8 mouse cellular contexts compared by ENCODE assay signal in the genomic region with DNA sequence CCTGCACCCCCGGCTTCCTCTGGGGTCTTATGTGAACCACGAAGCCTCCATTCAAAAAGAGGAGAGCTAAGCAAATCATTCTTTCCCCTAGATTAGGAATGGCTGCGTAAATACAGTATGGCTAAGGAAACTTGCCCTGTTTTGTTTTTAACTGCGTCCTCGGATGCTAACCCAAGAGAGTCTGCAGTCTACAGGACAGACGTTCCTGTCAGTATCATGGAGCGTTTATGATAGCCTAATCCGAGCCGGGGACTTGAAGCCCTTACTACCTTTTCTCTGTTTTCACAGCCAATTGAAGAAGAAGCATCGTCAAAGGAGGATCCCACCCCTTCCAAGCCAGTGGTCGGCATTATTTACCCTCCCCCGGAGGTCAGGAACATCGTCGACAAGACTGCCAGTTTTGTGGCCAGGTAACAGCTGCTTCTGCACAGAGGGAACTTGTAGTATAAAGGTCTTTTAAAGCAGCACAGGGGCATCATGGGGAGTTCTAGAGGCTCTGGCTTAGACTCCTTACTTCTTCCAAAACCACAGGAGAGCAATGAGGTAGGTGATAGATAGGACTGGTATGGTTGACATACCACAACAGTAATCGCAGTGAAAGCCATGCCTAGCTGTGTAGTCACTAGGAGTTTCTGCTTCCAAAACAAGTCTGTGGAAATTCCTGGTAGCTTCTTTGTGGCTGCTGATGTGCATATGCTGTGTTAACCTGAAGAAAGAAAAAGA. TPM values are rescaled to one million over a fixed set of nuclear protein-coding genes. Genes with fewer than 3 reads are reported as not detected.
A peak's percentile ranks its signal among the peaks of the same experiment; 100 is the strongest.
DNase-seq lines count a peak whose midpoint lies in the region; ATAC-seq and TF ChIP-seq lines count a peak whose summit lies in the region.

No protein-coding gene starts in this region.

- H3K9me3 ChIP-seq in liver, embryonic 12.5 days (replicated peaks) = no peaks in the 10 kb centered on the region

- no peak for TF ChIP-seq CTCF in gastrocnemius, adult 2 months (IDR thresholded peaks at IDR 0.05)

- ATAC-seq in erythroblast, adult 5-6 weeks (replicated peaks; ENCODE audit: low FRiP score, poor library complexity, severe bottlenecking) = 0 out of 2 replicates have a peak, but pooled peaks have one; percentile 7
- ATAC-seq in liver, embryonic 12.5 days = no peak
- ATAC-seq in frontal cortex, adult (ENCODE audit: low TSS enrichment) = no peak

- H3K27me3 ChIP-seq in liver, embryonic 12.5 days (replicated peaks) = no peaks in the 10 kb centered on the region

- peaks cover 50% of the 10 kb centered on the region for H3K36me3 ChIP-seq in liver, embryonic 12.5 days

- peaks cover 66% of the 10 kb centered on the region for H3K4me1 ChIP-seq in liver, embryonic 12.5 days

- peak overlapping the region; percentile 92 for H3K9ac ChIP-seq in liver, embryonic 12.5 days

- H3K27ac ChIP-seq in gastrocnemius, adult 2 months = peak overlapping the region; percentile 89
- H3K27ac ChIP-seq in liver, embryonic 12.5 days = peak overlapping the region; percentile 83

- WGBS in liver, embryonic 12.5 days (ENCODE audit: insufficient replicate concordance) = 5% methylated on average over 15 of the region's 15 CpGs

- peak overlapping the region; percentile 96 for H3K4me2 ChIP-seq in liver, embryonic 12.5 days

- H3K4me3 ChIP-seq in gastrocnemius, adult 2 months = peak overlapping the region; percentile 98
- peak overlapping the region; percentile 91 for H3K4me3 ChIP-seq in liver, embryonic 12.5 days

- no peak for DNase-seq in gastrocnemius, adult 2 months
- no peak for DNase-seq in gastrocnemius, adult 8-10 months (ENCODE audit: low spot score in 2 of 2)
- peak; percentile 57 for DNase-seq in 3T3-L1 (ENCODE audit: low read depth, low spot score)
- no peak for DNase-seq in ovary, postnatal 14 days (ENCODE audit: low spot score)
- DNase-seq in adrenal gland, postnatal 4 days (ENCODE audit: low spot score in 2 of 2) = no peak

- intact Hi-C loops in gastrocnemius, adult 2 months (cut with DNase I) = loop anchor here (1.0 to 10.0 kb wide), 2 partner anchors 26 to 54 kb away; partner anchors contain the start of genes Castor1 and Rnf215

RNA-seq across cellular contexts. Expression of gene Sf3a1, which starts 0.8 kb away (rescaled TPM):
- total RNA-seq in gastrocnemius, adult 2 months (2021) = 10 to 100 TPM; 13.9 to 19.6 TPM
- total RNA-seq in gastrocnemius, adult 8-10 months (2022) = 10 to 100 TPM; 11.3 to 15.6 (median 12.2) TPM
- total RNA-seq in erythroblast, adult 5-6 weeks (2015; ENCODE audit: low replicate concordance) = 12.7 and 19.6 TPM in 2 replicates
- total RNA-seq in erythroblast, adult 5-6 weeks (2017; ENCODE audit: low replicate concordance) = 10.8 and 18.4 TPM in 2 replicates
- polyA plus RNA-seq in liver, embryonic 12.5 days (2016; fragmentation: Nextera tagmentation; extraction: Ambion mirVana) = 41.7 and 42.1 TPM in 2 replicates
- 10 to 100 TPM; 70.4 to 71.6 TPM for total RNA-seq in adrenal gland, postnatal 4 days (2021)

RNA-seq across cellular contexts. Expression of gene Ccdc157, which starts 0.8 kb away (rescaled TPM):
- 1 to 10 TPM; 3.2 to 3.4 TPM for total RNA-seq in gastrocnemius, adult 2 months (2021)
- total RNA-seq in gastrocnemius, adult 8-10 months (2022) = 1 to 10 TPM; 1.7 to 2.5 (median 2.2) TPM
- total RNA-seq in erythroblast, adult 5-6 weeks (2015; ENCODE audit: low replicate concordance) = 0.21 and 0.77 TPM in 2 replicates
- 1.0 and 1.3 TPM in 2 replicates for total RNA-seq in erythroblast, adult 5-6 weeks (2017; ENCODE audit: low replicate concordance)
- polyA plus RNA-seq in liver, embryonic 12.5 days (2016; fragmentation: Nextera tagmentation; extraction: Ambion mirVana) = 1.4 and 1.5 TPM in 2 replicates
- 10 to 100 TPM; 13.8 to 18.6 TPM for total RNA-seq in adrenal gland, postnatal 4 days (2021)

RNA-seq across cellular contexts. Expression of gene Tbc1d10a, which starts 25.7 kb away (rescaled TPM):
- total RNA-seq in gastrocnemius, adult 2 months (2021) = 1 to 10 TPM; 3.1 to 5.2 TPM
- total RNA-seq in gastrocnemius, adult 8-10 months (2022) = 1 to 10 TPM; 2.7 to 4.5 (median 3.7) TPM
- total RNA-seq in erythroblast, adult 5-6 weeks (2015; ENCODE audit: low replicate concordance) = 1.7 and 3.5 TPM in 2 replicates
- total RNA-seq in erythroblast, adult 5-6 weeks (2017; ENCODE audit: low replicate concordance) = 0.42 and 1.4 TPM in 2 replicates
- 9.8 and 10.7 TPM in 2 replicates for polyA plus RNA-seq in liver, embryonic 12.5 days (2016; fragmentation: Nextera tagmentation; extraction: Ambion mirVana)
- total RNA-seq in adrenal gland, postnatal 4 days (2021) = 10 to 100 TPM; 19.0 to 19.9 TPM

RNA-seq across cellular contexts. Expression of gene Rnf215, which starts 25.9 kb away (rescaled TPM):
- total RNA-seq in gastrocnemius, adult 2 months (2021) = 1 to 10 TPM; 4.6 to 6.3 TPM
- total RNA-seq in gastrocnemius, adult 8-10 months (2022) = 1 to 10 TPM; 2.9 to 4.4 (median 4.0) TPM
- total RNA-seq in erythroblast, adult 5-6 weeks (2015; ENCODE audit: low replicate concordance) = 1.5 and 2.5 TPM in 2 replicates
- total RNA-seq in erythroblast, adult 5-6 weeks (2017; ENCODE audit: low replicate concordance) = 4.7 and 8.6 TPM in 2 replicates
- polyA plus RNA-seq in liver, embryonic 12.5 days (2016; fragmentation: Nextera tagmentation; extraction: Ambion mirVana) = 9.7 and 10.6 TPM in 2 replicates
- 10 to 100 TPM; 32.0 to 34.8 TPM for total RNA-seq in adrenal gland, postnatal 4 days (2021)

RNA-seq across cellular contexts. Expression of gene Sec14l2, which starts 37.7 kb away (rescaled TPM):
- under 1 TPM; 0.22 to 0.36 TPM for total RNA-seq in gastrocnemius, adult 2 months (2021)
- total RNA-seq in gastrocnemius, adult 8-10 months (2022) = under 1 TPM in 3 of 4 experiments, not detected in 1; 0.11 to 0.46 (median 0.24) TPM
- total RNA-seq in erythroblast, adult 5-6 weeks (2015; ENCODE audit: low replicate concordance) = 1.5 and 7.7 TPM in 2 replicates
- 2.5 and 9.9 TPM in 2 replicates for total RNA-seq in erythroblast, adult 5-6 weeks (2017; ENCODE audit: low replicate concordance)
- 5.4 and 5.9 TPM in 2 replicates for polyA plus RNA-seq in liver, embryonic 12.5 days (2016; fragmentation: Nextera tagmentation; extraction: Ambion mirVana)
- 10 to 100 TPM in 1 of 2 experiments, 1 to 10 TPM in 1; 4.4 to 15.0 TPM for total RNA-seq in adrenal gland, postnatal 4 days (2021)
